Mouse (Mus musculus): ENCODE measurements at regions not wholly inside any gene's neighbourhood (a gene's known extent, or its start where the extent isn't known, plus 50 kb on each side); places are given as distances from the start of the nearest gene placed in this dataset.

DNA sequence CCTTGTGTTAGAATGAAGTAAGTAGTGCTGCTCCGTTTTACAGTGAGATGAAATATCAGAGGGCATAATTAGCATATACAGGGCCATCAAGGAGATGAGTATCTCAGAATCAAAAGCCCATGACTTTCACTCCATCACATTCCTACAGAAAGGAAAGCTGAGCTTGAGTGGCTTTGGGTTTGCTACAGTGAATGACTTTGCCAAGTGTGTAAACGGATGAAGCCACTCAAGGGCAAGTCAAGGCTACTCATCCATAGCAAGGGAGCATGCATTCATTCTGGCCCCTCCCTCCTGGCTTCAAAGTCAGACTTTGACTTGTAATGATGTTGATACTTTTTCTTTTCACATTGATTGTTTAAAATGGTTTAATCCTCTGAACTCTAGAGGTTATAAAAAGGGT lies 246.2 kb upstream of the Tenm4 start:
- POLR2A ChIA-PET: interaction anchor here in 2 of 4 experiments (0.6 to 0.7 kb wide), 2 partner anchors 30 to 335 kb away, joined by 3 to 7 read pairs; no protein-coding TSS in a partner anchor
- CTCF ChIA-PET: no interaction called here

DNA sequence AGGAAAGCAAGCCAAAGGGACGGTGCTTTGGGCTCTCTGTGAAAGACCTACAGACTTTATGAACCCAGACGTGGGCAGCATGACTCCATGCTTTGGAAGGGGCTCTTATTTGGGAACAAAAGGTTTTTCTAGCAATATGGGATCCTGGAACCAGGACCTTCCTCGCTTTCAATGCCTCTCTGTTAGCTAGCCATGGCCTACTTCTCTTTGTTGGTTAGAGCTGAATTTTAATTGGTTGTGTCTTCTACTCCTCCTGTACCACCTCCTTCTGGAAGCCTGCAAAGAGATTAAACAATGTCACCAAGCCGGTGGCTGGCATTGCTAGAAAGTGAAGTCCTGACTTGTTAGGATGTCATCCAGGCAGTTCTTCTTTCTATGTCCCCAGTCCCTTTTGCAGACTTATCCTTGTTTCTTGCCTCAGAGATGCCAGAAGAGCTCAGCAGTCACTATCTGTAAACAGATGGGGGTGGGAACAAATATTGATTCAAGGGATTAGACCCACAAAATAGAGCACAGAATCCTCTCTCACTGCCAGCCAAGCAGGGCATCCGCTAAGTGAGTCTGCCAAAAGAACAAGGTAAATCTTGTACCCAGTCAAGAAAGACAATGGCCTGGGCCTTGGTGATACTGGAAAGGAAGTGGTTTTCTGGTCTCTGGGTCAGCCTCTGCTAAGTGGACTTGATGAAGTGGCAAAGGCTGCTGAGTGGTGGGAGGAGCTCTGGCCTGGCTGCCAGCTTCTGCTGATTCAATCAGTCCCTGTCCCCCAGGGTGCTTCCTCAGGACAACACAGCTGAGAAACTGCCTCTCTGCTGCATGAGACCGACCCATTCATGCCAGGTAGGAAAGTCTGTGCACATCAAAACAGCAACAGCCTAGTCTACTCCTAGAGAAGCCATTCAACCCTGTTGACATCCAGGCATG lies 244.7 kb upstream of the Tenm4 start:
- CTCF ChIA-PET: no interaction called here
- POLR2A ChIA-PET: no interaction called here

DNA sequence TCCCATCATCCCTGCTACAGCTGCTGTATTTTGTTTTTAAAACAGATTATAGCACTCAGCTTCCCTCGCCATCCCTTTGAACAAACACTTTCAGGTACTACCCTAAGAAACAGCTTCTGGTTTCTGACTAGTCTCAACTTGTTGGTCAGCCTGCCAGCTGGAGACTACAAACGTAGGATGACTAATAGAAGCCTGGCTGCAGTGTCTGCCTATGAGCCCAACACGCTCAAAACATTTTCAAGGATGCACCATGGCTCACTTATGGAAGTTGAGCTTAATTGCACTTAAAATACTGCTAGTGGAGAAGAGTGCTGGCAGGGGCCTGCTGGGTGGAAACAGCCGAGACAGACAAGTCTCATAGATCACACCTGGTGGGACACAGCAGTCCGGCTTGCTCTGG lies 234.4 kb upstream of the Tenm4 start:
- POLR2A ChIA-PET: interaction anchor here in 1 of 4 experiments (0.6 kb wide), 1 partner anchor 719 kb away, joined by 3 read pairs; no protein-coding TSS in a partner anchor

GRCm38 (mm10) chr7:95943420-95943819 lies 227.6 kb upstream of the Tenm4 start:
- CTCF ChIA-PET: interaction anchor here in 1 of 4 experiments (0.7 kb wide), 1 partner anchor 811 kb away, joined by 3 read pairs; no protein-coding TSS in a partner anchor
- POLR2A ChIA-PET: no interaction called here

More for the DNA sequence above, 234.4 kb upstream of the Tenm4 start:
- CTCF ChIA-PET: no interaction called here

DNA sequence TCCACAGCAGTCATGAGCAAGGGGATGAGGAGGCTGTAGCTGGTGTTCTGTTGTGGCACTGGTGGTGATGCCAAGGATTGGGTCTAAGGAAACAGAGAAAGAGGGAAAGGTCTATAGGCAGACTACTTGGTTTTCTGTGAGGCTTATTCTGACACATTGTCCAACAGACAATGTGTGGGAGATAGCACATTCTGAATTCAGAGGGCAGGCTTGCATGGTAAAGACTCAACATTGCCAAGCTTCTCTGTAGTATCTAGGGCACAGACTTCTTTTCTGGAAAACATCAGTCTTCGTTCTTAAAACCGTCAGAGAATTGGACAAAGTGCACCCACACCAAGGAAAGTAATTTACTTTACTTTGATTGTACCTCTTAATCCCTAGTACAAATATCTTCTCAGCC lies 218.7 kb upstream of the Tenm4 start:
- ChIA-PET POLR2A (no interaction called here), CTCF (interaction anchor here in 1 of 4 experiments (0.5 kb wide), 1 partner anchor 61 kb away, joined by 3 read pairs; no protein-coding TSS in a partner anchor)

DNA sequence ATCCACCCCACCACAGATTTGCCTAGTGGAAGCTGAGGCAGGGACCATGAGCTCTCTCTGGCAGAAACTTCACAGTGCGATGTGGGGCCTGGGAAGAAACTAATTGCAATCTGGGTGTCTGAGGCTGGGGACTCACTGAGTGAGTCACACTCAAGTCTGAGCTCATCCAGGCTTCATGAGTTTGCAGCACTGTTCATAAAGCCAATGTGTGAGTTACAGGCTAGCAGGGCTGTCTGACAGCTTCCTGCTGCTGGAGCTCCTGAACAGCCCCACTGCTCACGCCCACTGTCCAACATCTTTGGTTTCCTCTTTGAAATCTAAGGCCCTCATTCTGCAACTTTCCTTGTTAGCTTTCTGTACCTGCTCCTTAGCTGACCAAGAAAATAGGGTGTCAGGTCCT lies 216.5 kb upstream of the Tenm4 start:
- POLR2A ChIA-PET: interaction anchor here in 2 of 4 experiments (0.5 kb wide), 2 partner anchors 30 to 77 kb away, joined by 3 to 7 read pairs; no protein-coding TSS in a partner anchor
- CTCF ChIA-PET: no interaction called here

DNA sequence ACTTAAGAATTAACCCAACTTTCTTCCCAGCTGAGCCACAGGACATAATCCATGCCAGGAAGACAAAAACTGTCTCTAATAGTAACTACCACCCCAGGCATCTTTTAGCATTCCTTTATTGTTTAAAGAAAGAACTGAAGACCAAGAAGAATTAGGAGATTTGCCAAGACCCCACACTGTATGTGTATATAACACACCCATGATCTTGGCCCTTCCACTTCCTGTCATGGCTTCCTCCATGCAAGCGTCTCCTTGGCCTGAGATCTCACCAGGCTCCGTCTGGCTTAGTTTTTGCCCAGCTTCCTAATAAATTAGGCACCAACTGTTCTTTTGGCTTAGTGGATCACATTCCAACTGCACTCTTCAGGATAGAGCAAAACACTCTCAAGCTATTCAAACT lies 215.9 kb upstream of the Tenm4 start:
- POLR2A ChIA-PET: interaction anchor here in 1 of 4 experiments (0.5 kb wide), 1 partner anchor 30 kb away, joined by 7 read pairs; no protein-coding TSS in a partner anchor
- CTCF ChIA-PET: no interaction called here

- ChIA-PET CTCF (no interaction called here), POLR2A (no interaction called here)
Measured at GRCm38 (mm10) chr7:95959068-95959467, 212.0 kb upstream of the Tenm4 start.

DNA sequence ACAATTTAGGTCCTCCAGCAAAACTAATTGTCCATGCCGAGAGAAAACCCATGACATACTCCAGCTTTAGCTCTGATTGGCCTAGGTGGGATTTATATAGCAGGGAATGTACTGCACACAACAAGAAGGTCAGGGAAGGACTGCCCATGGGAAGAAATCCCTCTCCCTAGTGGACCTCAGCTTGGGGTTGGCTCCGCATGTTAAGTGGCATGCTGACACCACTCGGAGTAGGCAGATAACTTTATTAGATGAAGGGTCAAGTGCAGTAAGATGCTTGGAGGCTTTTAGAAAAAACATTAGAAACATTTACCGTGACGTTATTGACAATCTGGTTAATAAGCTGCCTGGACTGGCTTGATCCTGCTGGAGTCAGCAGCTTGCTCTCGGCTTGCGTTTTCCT lies 199.2 kb upstream of the Tenm4 start:
- POLR2A ChIA-PET: interaction anchor here in 1 of 4 experiments (1.3 kb wide), 1 partner anchor 15 kb away, joined by 4 read pairs; no protein-coding TSS in a partner anchor
- CTCF ChIA-PET: no interaction called here

GRCm38 (mm10) chr7:95974085-95974484 lies 197.0 kb upstream of the Tenm4 start:
- CTCF ChIA-PET: no interaction called here
- POLR2A ChIA-PET: interaction anchor here in 1 of 4 experiments (1.5 kb wide), 1 partner anchor 12 kb away, joined by 7 read pairs; no protein-coding TSS in a partner anchor

- POLR2A ChIA-PET: interaction anchor here in 2 of 4 experiments (0.9 to 1.3 kb wide), 5 partner anchors 10 to 960 kb away, joined by 3 read pairs; partner anchors contain the start of gene Nars2 (in 2 of the 2)
Measured at GRCm38 (mm10) chr7:95991250-95992032, 179.6 kb upstream of the Tenm4 start.

DNA sequence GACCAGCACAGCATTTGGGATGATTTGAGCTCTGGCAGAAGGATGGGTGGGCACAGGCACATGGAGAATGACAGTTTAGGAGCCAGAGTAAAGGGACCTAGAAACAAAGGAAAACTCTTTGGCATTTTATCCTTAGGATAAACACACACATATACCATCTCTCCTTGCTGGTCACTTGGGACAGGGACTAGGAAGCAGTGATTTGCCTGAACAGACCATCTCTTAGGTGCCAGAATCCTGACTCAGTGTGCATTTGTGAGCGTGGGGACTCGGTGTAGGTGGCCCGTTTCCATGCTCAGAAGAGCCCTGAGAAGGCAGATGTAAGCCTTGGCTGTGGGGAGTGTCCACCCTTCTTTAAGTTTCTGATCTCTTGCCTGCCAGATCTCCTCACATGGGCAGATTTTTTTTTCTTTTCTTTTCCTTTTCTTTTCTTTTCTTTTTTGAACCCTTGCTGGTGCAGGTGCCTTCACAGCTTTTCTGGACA lies 179.0 kb upstream of the Tenm4 start:
- CTCF ChIA-PET: no interaction called here
- POLR2A ChIA-PET: interaction anchor here in 2 of 4 experiments (1.0 to 1.3 kb wide), 4 partner anchors 9 to 959 kb away, joined by 3 read pairs; partner anchors contain the start of gene Nars2 (in 1 of the 2)

More at GRCm38 (mm10) chr7:95991250-95992032, 179.6 kb upstream of the Tenm4 start:
- CTCF ChIA-PET: no interaction called here

GRCm38 (mm10) chr7:95992521-95992920 lies 178.5 kb upstream of the Tenm4 start:
- ChIA-PET CTCF (no interaction called here), POLR2A (no interaction called here)

GRCm38 (mm10) chr7:95997190-95997589 lies 173.9 kb upstream of the Tenm4 start:
- CTCF ChIA-PET: no interaction called here
- POLR2A ChIA-PET: interaction anchor here in 2 of 4 experiments (0.7 to 0.9 kb wide), 2 partner anchors 10 to 294 kb away, joined by 4 to 6 read pairs; no protein-coding TSS in a partner anchor

DNA sequence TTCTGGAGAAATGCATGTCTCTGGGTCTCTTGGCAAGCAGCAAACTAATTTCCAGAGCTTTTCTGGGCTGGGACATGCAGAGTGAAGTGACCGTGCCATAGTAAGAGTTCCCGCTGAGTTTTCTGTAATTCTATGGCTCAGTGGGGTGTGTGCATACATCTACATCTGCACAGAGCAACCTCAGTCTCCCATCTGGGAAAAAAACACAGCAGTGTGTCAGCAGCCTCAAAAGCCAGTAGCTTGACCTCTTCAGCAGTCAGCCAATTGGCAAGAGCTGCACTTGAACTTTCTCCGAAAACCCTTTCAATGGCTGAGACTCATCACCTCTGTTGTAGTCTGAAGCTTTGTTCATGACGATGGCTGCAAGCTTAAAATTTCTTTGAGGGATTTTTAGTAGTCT lies 171.9 kb upstream of the Tenm4 start:
- ChIA-PET CTCF (no interaction called here), POLR2A (interaction anchor here in 1 of 4 experiments (0.6 kb wide), 1 partner anchor 154 kb away, joined by 3 read pairs; no protein-coding TSS in a partner anchor)

DNA sequence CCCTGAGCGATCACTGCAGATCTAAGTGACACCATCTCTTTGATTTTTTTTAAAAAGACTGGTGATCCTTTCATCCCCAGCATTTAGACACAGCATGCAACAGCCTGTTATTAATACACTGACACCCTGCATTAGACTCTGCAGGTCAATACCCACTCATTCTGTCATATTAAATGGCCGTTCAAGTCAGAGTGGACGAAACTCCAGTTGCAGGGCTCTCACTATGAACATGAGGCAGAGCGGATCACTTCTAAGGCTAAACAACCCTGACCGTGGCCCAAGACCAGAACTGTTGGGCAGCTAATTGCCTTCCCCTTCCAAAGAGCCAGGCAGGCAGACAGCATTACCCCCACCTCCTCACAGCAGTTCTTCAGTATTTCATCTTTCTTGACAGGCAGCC lies 168.6 kb upstream of the Tenm4 start:
- POLR2A ChIA-PET: interaction anchor here in 1 of 4 experiments (1.3 to 2.1 kb wide), 3 partner anchors 11 to 39 kb away, joined by 3 to 6 read pairs (median 4); no protein-coding TSS in a partner anchor

GRCm38 (mm10) chr7:96006299-96006698 lies 164.7 kb upstream of the Tenm4 start:
- CTCF ChIA-PET: no interaction called here
- POLR2A ChIA-PET: interaction anchor here in 1 of 4 experiments (0.9 to 1.1 kb wide), 2 partner anchors 12 to 147 kb away, joined by 3 read pairs; no protein-coding TSS in a partner anchor

More for the DNA sequence above, 168.6 kb upstream of the Tenm4 start:
- CTCF ChIA-PET: no interaction called here

GRCm38 (mm10) chr7:96013008-96013407 lies 158.0 kb upstream of the Tenm4 start:
- ChIA-PET POLR2A (interaction anchor here in 2 of 4 experiments (0.5 to 1.8 kb wide), 2 partner anchors 10 to 209 kb away, joined by 3 to 4 read pairs; no protein-coding TSS in a partner anchor), CTCF (no interaction called here)
